Mouse (Mus musculus) megakaryocyte, embryonic 14.5 days (primary cell): ENCODE results near the gene Tmem208.

Experiments
- FLI1 ChIP-seq: IDR thresholded peaks from 2 replicates; pipeline ENCODE4 v1.6.1; 2012; ENCODE audit warnings: low read length, inconsistent platforms, mixed read lengths
- GATA1 ChIP-seq: IDR thresholded peaks from 3 replicates; pipeline ENCODE4 v1.6.1; 2012; ENCODE audit warnings: mixed read lengths, low read length, inconsistent platforms, borderline replicate concordance

DNA sequence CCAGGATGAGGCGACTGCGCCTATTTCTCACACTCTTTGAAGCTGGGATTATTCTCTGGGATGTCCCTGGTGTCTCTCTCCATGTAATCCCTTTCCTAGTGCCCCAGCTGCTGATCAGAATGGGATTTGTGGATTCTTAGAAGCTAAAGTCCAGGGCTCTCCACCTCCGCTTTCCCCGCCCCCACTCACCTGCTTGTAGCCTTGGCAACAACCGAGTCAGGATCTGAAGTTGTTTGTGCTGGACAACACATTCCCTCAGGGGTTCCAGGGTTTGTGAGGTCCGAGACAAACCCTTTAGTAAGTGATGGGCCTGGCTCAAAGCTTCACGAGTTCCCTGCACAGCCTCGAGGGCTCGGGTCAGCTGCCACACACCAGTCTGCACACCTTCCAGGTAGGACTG lies 31.4 kb upstream of the Tmem208 start:
- TF ChIP-seq GATA1 (no peak), FLI1 (no peak)
